Mouse (Mus musculus): Measurements from ENCODE around the gene Prune1. TPM values are rescaled to one million over a fixed set of nuclear protein-coding genes. Genes with fewer than 3 reads are reported as not detected.

Prune1 gene
- polyA plus RNA-seq, 1 experiment = 19.1 TPM

GRCm38 (mm10) chr3:95292899-95293298, 11.0 kb upstream of the Prune1 start:
- TF ChIP-seq CTCF (IDR thresholded peaks at IDR 0.05; ENCODE audit: control insufficient read depth, insufficient read depth, insufficient replicate concordance, low read depth, low read length) (no peak), POLR2A (IDR thresholded peaks at IDR 0.05; ENCODE audit: control insufficient read depth, low read depth, low read length) (no peak)
- Histone ChIP-seq H3K27ac (ENCODE audit: control insufficient read depth, insufficient read depth, low read depth, low read length) (no peak overlapping the region), H3K4me1 (ENCODE audit: control insufficient read depth, insufficient read depth, low read length) (no peaks in the 10 kb centered on the region), H3K4me3 (ENCODE audit: control insufficient read depth, low read depth, low read length) (no peak overlapping the region), H3K36me3 (ENCODE audit: control insufficient read depth, insufficient read depth, low read length) (no peaks in the 10 kb centered on the region; the same call in 1 of the 2 replicates), H3K27me3 (ENCODE audit: control insufficient read depth, insufficient read depth, low read length) (no peaks in the 10 kb centered on the region)

GRCm38 (mm10) chr3:95291041-95291440, 9.2 kb upstream of the Prune1 start:
- Histone ChIP-seq H3K27ac (ENCODE audit: control insufficient read depth, insufficient read depth, low read depth, low read length) (no peak overlapping the region), H3K4me3 (ENCODE audit: control insufficient read depth, low read depth, low read length) (no peak overlapping the region), H3K4me1 (ENCODE audit: control insufficient read depth, insufficient read depth, low read length) (no peaks in the 10 kb centered on the region), H3K27me3 (ENCODE audit: control insufficient read depth, insufficient read depth, low read length) (no peaks in the 10 kb centered on the region), H3K36me3 (ENCODE audit: control insufficient read depth, insufficient read depth, low read length) (no peaks in the 10 kb centered on the region; the same call in none of the 2 replicates)
- no peak for TF ChIP-seq CTCF (IDR thresholded peaks at IDR 0.05; ENCODE audit: control insufficient read depth, insufficient read depth, insufficient replicate concordance, low read depth, low read length)
- no peak for TF ChIP-seq POLR2A (IDR thresholded peaks at IDR 0.05; ENCODE audit: control insufficient read depth, low read depth, low read length)

- no peaks in the 10 kb centered on the region; the same call in none of the 2 replicates for H3K36me3 ChIP-seq (ENCODE audit: control insufficient read depth, insufficient read depth, low read length)
- TF ChIP-seq POLR2A (IDR thresholded peaks at IDR 0.05; ENCODE audit: control insufficient read depth, low read depth, low read length) (no peak), CTCF (IDR thresholded peaks at IDR 0.05; ENCODE audit: control insufficient read depth, insufficient read depth, insufficient replicate concordance, low read depth, low read length) (no peak)
- H3K4me3 ChIP-seq (ENCODE audit: control insufficient read depth, low read depth, low read length) = no peak overlapping the region
Measured at GRCm38 (mm10) chr3:95290156-95290555, 8.3 kb upstream of the Prune1 start.

DNA sequence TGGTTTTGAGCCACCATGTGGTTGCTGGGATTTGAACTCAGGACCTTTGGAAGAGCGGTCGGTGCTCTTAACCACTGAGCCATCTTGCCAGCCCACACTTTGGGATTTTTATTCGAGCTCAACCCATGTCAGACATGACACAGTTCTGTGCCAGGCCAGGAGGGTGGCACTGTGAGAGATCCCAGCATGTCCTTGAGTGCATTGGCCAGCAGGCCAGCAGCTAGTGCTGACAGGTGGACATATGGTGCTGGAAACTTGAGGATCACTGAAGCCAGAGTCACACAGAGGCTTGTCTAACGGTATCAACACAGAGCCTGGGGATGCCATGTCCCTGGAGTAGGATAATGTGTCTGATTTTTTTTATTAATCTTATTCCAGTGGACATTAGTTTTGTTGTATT, 7.5 kb upstream of the Prune1 start:
- Histone ChIP-seq H3K27me3 (ENCODE audit: control insufficient read depth, insufficient read depth, low read length) (no peaks in the 10 kb centered on the region), H3K4me1 (ENCODE audit: control insufficient read depth, insufficient read depth, low read length) (no peaks in the 10 kb centered on the region), H3K4me3 (ENCODE audit: control insufficient read depth, low read depth, low read length) (no peak overlapping the region), H3K36me3 (ENCODE audit: control insufficient read depth, insufficient read depth, low read length) (no peaks in the 10 kb centered on the region; the same call in none of the 2 replicates), H3K27ac (ENCODE audit: control insufficient read depth, insufficient read depth, low read depth, low read length) (no peak overlapping the region)
- TF ChIP-seq POLR2A (IDR thresholded peaks at IDR 0.05; ENCODE audit: control insufficient read depth, low read depth, low read length) = no peak
- TF ChIP-seq CTCF (IDR thresholded peaks at IDR 0.05; ENCODE audit: control insufficient read depth, insufficient read depth, insufficient replicate concordance, low read depth, low read length) = no peak

More at GRCm38 (mm10) chr3:95290156-95290555, 8.3 kb upstream of the Prune1 start:
- Histone ChIP-seq H3K4me1 (ENCODE audit: control insufficient read depth, insufficient read depth, low read length) (no peaks in the 10 kb centered on the region), H3K27me3 (ENCODE audit: control insufficient read depth, insufficient read depth, low read length) (no peaks in the 10 kb centered on the region), H3K27ac (ENCODE audit: control insufficient read depth, insufficient read depth, low read depth, low read length) (no peak overlapping the region)

GRCm38 (mm10) chr3:95287541-95287940, 5.7 kb upstream of the Prune1 start:
- Histone ChIP-seq H3K4me3 (ENCODE audit: control insufficient read depth, low read depth, low read length) (no peak overlapping the region), H3K36me3 (ENCODE audit: control insufficient read depth, insufficient read depth, low read length) (no peaks in the 10 kb centered on the region; the same call in none of the 2 replicates), H3K27me3 (ENCODE audit: control insufficient read depth, insufficient read depth, low read length) (no peaks in the 10 kb centered on the region), H3K4me1 (ENCODE audit: control insufficient read depth, insufficient read depth, low read length) (peaks cover 3% of the 10 kb centered on the region), H3K27ac (ENCODE audit: control insufficient read depth, insufficient read depth, low read depth, low read length) (no peak overlapping the region)
- TF ChIP-seq POLR2A (IDR thresholded peaks at IDR 0.05; ENCODE audit: control insufficient read depth, low read depth, low read length) = no peak
- TF ChIP-seq CTCF (IDR thresholded peaks at IDR 0.05; ENCODE audit: control insufficient read depth, insufficient read depth, insufficient replicate concordance, low read depth, low read length) = no peak

DNA sequence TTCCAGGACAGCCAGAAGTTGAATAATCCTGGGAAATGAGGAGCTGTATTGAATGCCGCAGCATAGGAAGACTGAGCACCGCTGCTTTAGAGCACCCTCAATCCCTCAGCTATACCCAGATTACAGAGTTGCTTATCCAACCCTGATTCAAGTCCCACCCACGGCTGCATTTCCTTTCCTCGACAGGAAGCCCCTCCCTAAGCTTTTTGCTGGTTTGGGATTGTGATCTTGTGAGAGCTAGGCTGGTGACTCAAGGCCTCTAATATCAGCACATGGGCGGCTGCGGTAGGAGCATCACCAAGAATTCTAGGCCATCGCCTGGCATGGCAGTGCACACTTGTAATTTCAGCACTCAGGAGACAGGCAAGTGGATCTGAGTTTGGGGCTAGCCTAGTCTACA, 4.6 kb upstream of the Prune1 start:
- no peak overlapping the region for H3K4me3 ChIP-seq (ENCODE audit: control insufficient read depth, low read depth, low read length)
- H3K27me3 ChIP-seq (ENCODE audit: control insufficient read depth, insufficient read depth, low read length) = no peaks in the 10 kb centered on the region
- TF ChIP-seq CTCF (IDR thresholded peaks at IDR 0.05; ENCODE audit: control insufficient read depth, insufficient read depth, insufficient replicate concordance, low read depth, low read length) = no peak
- TF ChIP-seq POLR2A (IDR thresholded peaks at IDR 0.05; ENCODE audit: control insufficient read depth, low read depth, low read length) = no peak
- H3K36me3 ChIP-seq (ENCODE audit: control insufficient read depth, insufficient read depth, low read length) = no peaks in the 10 kb centered on the region; the same call in none of the 2 replicates
- H3K4me1 ChIP-seq (ENCODE audit: control insufficient read depth, insufficient read depth, low read length) = peaks cover 6% of the 10 kb centered on the region
- no peak overlapping the region for H3K27ac ChIP-seq (ENCODE audit: control insufficient read depth, insufficient read depth, low read depth, low read length)

- H3K27me3 ChIP-seq (ENCODE audit: control insufficient read depth, insufficient read depth, low read length) = no peaks in the 10 kb centered on the region
- H3K36me3 ChIP-seq (ENCODE audit: control insufficient read depth, insufficient read depth, low read length) = no peaks in the 10 kb centered on the region; the same call in none of the 2 replicates
- H3K4me3 ChIP-seq (ENCODE audit: control insufficient read depth, low read depth, low read length) = no peak overlapping the region
- H3K4me1 ChIP-seq (ENCODE audit: control insufficient read depth, insufficient read depth, low read length) = peaks cover 6% of the 10 kb centered on the region
- H3K27ac ChIP-seq (ENCODE audit: control insufficient read depth, insufficient read depth, low read depth, low read length) = no peak overlapping the region
- TF ChIP-seq POLR2A (IDR thresholded peaks at IDR 0.05; ENCODE audit: control insufficient read depth, low read depth, low read length) = no peak
- TF ChIP-seq CTCF (IDR thresholded peaks at IDR 0.05; ENCODE audit: control insufficient read depth, insufficient read depth, insufficient replicate concordance, low read depth, low read length) = no peak
Measured at GRCm38 (mm10) chr3:95286011-95286410, 4.1 kb upstream of the Prune1 start.

Measured in testis, adult 2 months (tissue).